In the genomic region with DNA sequence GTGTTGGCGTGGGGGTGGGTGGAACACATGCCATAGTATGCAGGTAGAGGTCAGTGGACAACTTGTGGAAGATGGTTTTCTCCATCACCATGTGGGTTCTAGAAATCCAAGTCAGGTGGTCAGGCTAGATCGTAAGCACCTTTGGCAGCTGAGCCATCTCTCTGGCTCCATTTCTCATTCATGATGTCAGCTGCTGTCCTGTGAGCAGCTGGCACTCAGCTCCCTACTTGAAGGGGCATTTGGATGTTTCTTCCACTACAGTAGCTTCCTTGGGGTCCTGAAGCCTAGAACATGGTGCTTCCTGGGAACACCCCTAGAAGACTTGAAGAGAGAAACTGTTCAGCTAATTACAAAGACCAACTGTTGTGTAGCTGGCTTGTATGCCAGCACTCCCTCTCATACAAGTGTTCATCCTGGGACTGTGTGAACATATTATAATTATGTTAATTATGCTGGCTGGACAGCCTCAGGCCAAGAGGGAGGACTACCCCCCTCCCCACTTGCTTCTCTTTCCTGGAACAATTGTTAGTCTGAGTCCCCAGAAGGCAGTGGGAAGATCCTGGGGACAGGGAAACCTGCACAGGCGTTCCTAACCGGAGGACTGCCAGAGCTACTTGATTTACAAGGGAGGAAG, we compare ENCODE assay signal across 20 mouse cellular contexts.
DNase-seq lines count a peak whose midpoint lies in the region; ATAC-seq and TF ChIP-seq lines count a peak whose summit lies in the region.
"Had no signal": no experiment of that assay in that cellular context is flagged by ENCODE, and none has a peak within 500 bp of the region (broad histone marks: within the 10 kb centered on the region; RNA-seq: fewer than 3 reads in every experiment).

No protein-coding gene starts in this region.

- H3K9ac ChIP-seq in forebrain, embryonic 11.5 days (ENCODE audit: low read length) = no peak overlapping the region
- no peak overlapping the region for H3K9ac ChIP-seq in midbrain, postnatal 0 days (replicated peaks; ENCODE audit: low read length, poor library complexity, severe bottlenecking)
- H3K9ac ChIP-seq in forebrain, embryonic 14.5 days (ENCODE audit: low read length) = no peak overlapping the region
- H3K9ac ChIP-seq in hindbrain, embryonic 15.5 days = no peak overlapping the region
- H3K9ac ChIP-seq: heart, embryonic 13.5 days; limb, embryonic 13.5 days; liver, embryonic 13.5 days; lung, embryonic 15.5 days had no signal

- WGBS in forebrain, embryonic 11.5 days = 72% methylated on average over 4 of the region's 4 CpGs
- 77% methylated on average over 4 of the region's 4 CpGs for WGBS in forebrain, embryonic 10.5 days
- WGBS in midbrain, postnatal 0 days = 64% methylated on average over 4 of the region's 4 CpGs
- 78% methylated on average over 4 of the region's 4 CpGs for whole genome bisulfite sequencing in midbrain, embryonic 10.5 days
- 46% methylated on average over 4 of the region's 4 CpGs for WGBS in forebrain, embryonic 14.5 days
- 47% methylated on average over 4 of the region's 4 CpGs for WGBS in hindbrain, embryonic 15.5 days
- WGBS in heart, embryonic 10.5 days = 74% methylated on average over 4 of the region's 4 CpGs

- peak; percentile 64 for ATAC-seq in forebrain, embryonic 11.5 days (replicated peaks; ENCODE audit: low FRiP score)
- ATAC-seq in midbrain, postnatal 0 days (ENCODE audit: low FRiP score) = peak; percentile 72
- ATAC-seq in forebrain, embryonic 14.5 days = peak; percentile 72; the same call in 1 of the 2 replicates
- ATAC-seq in hindbrain, embryonic 15.5 days (ENCODE audit: low FRiP score, low read depth) = peak; percentile 80; the same call in 1 of the 2 replicates

- DNase-seq in forebrain, embryonic 11.5 days (ENCODE audit: low spot score) = peak; percentile 50
- no peak for DNase-seq in forebrain, embryonic 10.5 days (ENCODE audit: extremely low spot score, low spot score)
- peak; percentile 54 for DNase-seq in midbrain, postnatal 0 days (ENCODE audit: low spot score)
- no peak for DNase-seq in midbrain, embryonic 10.5 days (ENCODE audit: low spot score)
- DNase-seq in forebrain, embryonic 14.5 days (ENCODE audit: low spot score) = peak; percentile 48
- DNase-seq in thymus, postnatal 10 days (ENCODE audit: low spot score in 2 of 2) = no peak
- no peak for DNase-seq in heart, embryonic 10.5 days (ENCODE audit: low spot score)
- DNase-seq: adrenal gland, adult 8-10 months; B cell, adult 2 months; gastrocnemius, postnatal 10 days; heart, adult 11 months; kidney, postnatal 4 days; layer of hippocampus, adult 9-11 months; liver, embryonic 13.5 days; thymus, postnatal 14 days had no signal

- H3K4me3 ChIP-seq in forebrain, embryonic 11.5 days (ENCODE audit: low read depth, low read length) = no peak overlapping the region
- H3K4me3 ChIP-seq in forebrain, embryonic 10.5 days = no peak overlapping the region
- H3K4me3 ChIP-seq in midbrain, postnatal 0 days (ENCODE audit: low read depth, low read length) = no peak overlapping the region
- no peak overlapping the region for H3K4me3 ChIP-seq in midbrain, embryonic 10.5 days
- H3K4me3 ChIP-seq in forebrain, embryonic 14.5 days (ENCODE audit: low read depth, low read length) = no peak overlapping the region
- H3K4me3 ChIP-seq in hindbrain, embryonic 15.5 days = no peak overlapping the region
- H3K4me3 ChIP-seq in heart, embryonic 10.5 days = no peak overlapping the region
- H3K4me3 ChIP-seq: heart, embryonic 13.5 days; limb, embryonic 13.5 days; liver, embryonic 13.5 days; lung, embryonic 15.5 days had no signal

- H3K27me3 ChIP-seq in forebrain, embryonic 11.5 days (ENCODE audit: control insufficient read depth, insufficient read depth, low read length) = no peaks in the 10 kb centered on the region
- no peaks in the 10 kb centered on the region for H3K27me3 ChIP-seq in forebrain, embryonic 10.5 days (ENCODE audit: poor library complexity, severe bottlenecking)
- H3K27me3 ChIP-seq in midbrain, postnatal 0 days (ENCODE audit: insufficient read depth, low read length) = no peaks in the 10 kb centered on the region
- H3K27me3 ChIP-seq in midbrain, embryonic 10.5 days (ENCODE audit: low read depth, poor library complexity, severe bottlenecking) = no peaks in the 10 kb centered on the region
- no peaks in the 10 kb centered on the region for H3K27me3 ChIP-seq in forebrain, embryonic 14.5 days (replicated peaks; ENCODE audit: control insufficient read depth, insufficient read depth, low read length)
- H3K27me3 ChIP-seq in hindbrain, embryonic 15.5 days = no peaks in the 10 kb centered on the region
- no peaks in the 10 kb centered on the region for H3K27me3 ChIP-seq in heart, embryonic 10.5 days (ENCODE audit: insufficient read depth, poor library complexity, severe bottlenecking)
- H3K27me3 ChIP-seq: heart, embryonic 13.5 days; liver, embryonic 13.5 days; lung, embryonic 15.5 days had no signal

- H3K27ac ChIP-seq in forebrain, embryonic 11.5 days (ENCODE audit: low read depth, low read length) = no peak overlapping the region
- no peak overlapping the region for H3K27ac ChIP-seq in forebrain, embryonic 10.5 days
- no peak overlapping the region for H3K27ac ChIP-seq in midbrain, postnatal 0 days (ENCODE audit: low read depth, low read length)
- H3K27ac ChIP-seq in midbrain, embryonic 10.5 days (replicated peaks) = no peak overlapping the region
- H3K27ac ChIP-seq in forebrain, embryonic 14.5 days (ENCODE audit: low read depth, low read length) = no peak overlapping the region
- no peak overlapping the region for H3K27ac ChIP-seq in hindbrain, embryonic 15.5 days (replicated peaks)
- no peak overlapping the region for H3K27ac ChIP-seq in heart, embryonic 10.5 days
- H3K27ac ChIP-seq: heart, embryonic 13.5 days; limb, embryonic 13.5 days; liver, embryonic 13.5 days; lung, embryonic 15.5 days; macrophage had no signal

- H3K4me2 ChIP-seq in forebrain, embryonic 11.5 days (ENCODE audit: low read depth, low read length, severe bottlenecking) = no peak overlapping the region
- H3K4me2 ChIP-seq in midbrain, postnatal 0 days (ENCODE audit: low read depth, low read length, poor library complexity, severe bottlenecking) = no peak overlapping the region
- no peak overlapping the region for H3K4me2 ChIP-seq in forebrain, embryonic 14.5 days (ENCODE audit: low read length)
- no peak overlapping the region for H3K4me2 ChIP-seq in hindbrain, embryonic 15.5 days
- H3K4me2 ChIP-seq: heart, embryonic 13.5 days; limb, embryonic 13.5 days; liver, embryonic 13.5 days; lung, embryonic 15.5 days had no signal

- no peak for TF ChIP-seq CTCF in midbrain, postnatal 0 days (IDR thresholded peaks at IDR 0.05)

- no peaks in the 10 kb centered on the region; the same call in 1 of the 2 replicates for H3K9me3 ChIP-seq in forebrain, embryonic 11.5 days (ENCODE audit: control insufficient read depth, low read length)
- peaks cover 6% of the 10 kb centered on the region; the same call in 1 of the 2 replicates for H3K9me3 ChIP-seq in forebrain, embryonic 10.5 days
- H3K9me3 ChIP-seq in midbrain, postnatal 0 days (ENCODE audit: low read length) = 0 out of 2 replicates have a peak, but pooled peaks cover 3% of the 10 kb centered on the region
- H3K9me3 ChIP-seq in midbrain, embryonic 10.5 days (replicated peaks) = no peaks in the 10 kb centered on the region; the same call in 1 of the 2 replicates
- peaks cover 4% of the 10 kb centered on the region; the same call in 1 of the 2 replicates for H3K9me3 ChIP-seq in forebrain, embryonic 14.5 days (replicated peaks; ENCODE audit: control insufficient read depth, low read length)
- H3K9me3 ChIP-seq in hindbrain, embryonic 15.5 days = no peaks in the 10 kb centered on the region; the same call in 1 of the 2 replicates
- 0 out of 2 replicates have a peak, but pooled peaks cover 3% of the 10 kb centered on the region for H3K9me3 ChIP-seq in heart, embryonic 10.5 days
- H3K9me3 ChIP-seq: liver, embryonic 13.5 days; lung, embryonic 15.5 days had no signal

- H3K4me1 ChIP-seq in forebrain, embryonic 11.5 days (replicated peaks; ENCODE audit: control insufficient read depth, insufficient read depth, low read length) = no peaks in the 10 kb centered on the region; the same call in 1 of the 2 replicates
- peaks cover 25% of the 10 kb centered on the region for H3K4me1 ChIP-seq in forebrain, embryonic 10.5 days
- no peaks in the 10 kb centered on the region for H3K4me1 ChIP-seq in midbrain, postnatal 0 days (ENCODE audit: insufficient read depth, low read length)
- H3K4me1 ChIP-seq in midbrain, embryonic 10.5 days = peaks cover 14% of the 10 kb centered on the region
- 0 out of 2 replicates have a peak, but pooled peaks cover 3% of the 10 kb centered on the region for H3K4me1 ChIP-seq in forebrain, embryonic 14.5 days (ENCODE audit: control insufficient read depth, insufficient read depth, low read length)
- no peaks in the 10 kb centered on the region for H3K4me1 ChIP-seq in hindbrain, embryonic 15.5 days (replicated peaks)
- no peaks in the 10 kb centered on the region for H3K4me1 ChIP-seq in heart, embryonic 10.5 days
- H3K4me1 ChIP-seq: heart, embryonic 13.5 days; limb, embryonic 13.5 days; liver, embryonic 13.5 days; lung, embryonic 15.5 days had no signal

- H3K36me3 ChIP-seq in forebrain, embryonic 11.5 days (ENCODE audit: control insufficient read depth, insufficient read depth, low read length) = no peaks in the 10 kb centered on the region
- H3K36me3 ChIP-seq in forebrain, embryonic 10.5 days (replicated peaks) = no peaks in the 10 kb centered on the region
- no peaks in the 10 kb centered on the region for H3K36me3 ChIP-seq in midbrain, postnatal 0 days (ENCODE audit: insufficient read depth, low read length)
- H3K36me3 ChIP-seq in midbrain, embryonic 10.5 days = no peaks in the 10 kb centered on the region
- no peaks in the 10 kb centered on the region for H3K36me3 ChIP-seq in forebrain, embryonic 14.5 days (ENCODE audit: control insufficient read depth, insufficient read depth, low read length)
- no peaks in the 10 kb centered on the region for H3K36me3 ChIP-seq in hindbrain, embryonic 15.5 days
- H3K36me3 ChIP-seq in heart, embryonic 10.5 days = no peaks in the 10 kb centered on the region
- H3K36me3 ChIP-seq: heart, embryonic 13.5 days; limb, embryonic 13.5 days; liver, embryonic 13.5 days; lung, embryonic 15.5 days had no signal

Comparison
In these comparisons a context has a peak if more than half of its experiments do, and no peak if none do; other contexts are left out.
1. DNase-seq: peak in forebrain, embryonic 11.5 days (single experiment), midbrain, postnatal 0 days (single experiment) and forebrain, embryonic 14.5 days (single experiment); none in forebrain, embryonic 10.5 days (single experiment), midbrain, embryonic 10.5 days (single experiment), thymus, postnatal 10 days (0 of 2) and heart, embryonic 10.5 days (single experiment).
2. Peak in every context shown above with its lines, with median percentiles within 50 percentile points of each other: ATAC-seq.